Mouse (Mus musculus) embryo, embryonic 10 days (tissue): ENCODE measurements at regions not wholly inside any gene's neighbourhood (a gene's known extent, or its start where the extent isn't known, plus 50 kb on each side); places are given as distances from the start of the nearest gene placed in this dataset.

Experiments used
- DNase-seq: peaks from one replicate; pipeline ENCODE4 v3.0.0-alpha.2; 2015; ENCODE audit warnings: low spot score

GRCm38 (mm10) chr17:59429189-59429588 is 416.0 kb upstream of the Nudt12 start:
- no peak for DNase-seq

GRCm38 (mm10) chr17:59421489-59421888 is 408.3 kb upstream of the Nudt12 start:
- no peak for DNase-seq

GRCm38 (mm10) chr17:59409315-59409714 is 396.1 kb upstream of the Nudt12 start:
- no peak for DNase-seq

GRCm38 (mm10) chr17:59404525-59404924 is 391.4 kb upstream of the Nudt12 start:
- DNase-seq: no peak

GRCm38 (mm10) chr17:59397404-59397803 is 384.2 kb upstream of the Nudt12 start:
- no peak for DNase-seq

- DNase-seq: no peak
Measured at GRCm38 (mm10) chr17:59383107-59383438, 369.9 kb upstream of the Nudt12 start.

GRCm38 (mm10) chr17:59382225-59383106 is 369.3 kb upstream of the Nudt12 start:
- no peak for DNase-seq

- no peak for DNase-seq
Measured at GRCm38 (mm10) chr17:59373505-59374106, 360.4 kb upstream of the Nudt12 start.

- DNase-seq: no peak
Measured at GRCm38 (mm10) chr17:59369624-59370541, 356.7 kb upstream of the Nudt12 start.

GRCm38 (mm10) chr17:59365340-59365739 is 352.2 kb upstream of the Nudt12 start:
- DNase-seq: peak; percentile 12

- DNase-seq: no peak
Measured at GRCm38 (mm10) chr17:59362110-59362509, 348.9 kb upstream of the Nudt12 start.

GRCm38 (mm10) chr17:59361119-59361518 is 347.9 kb upstream of the Nudt12 start:
- DNase-seq: peak; percentile 56

- DNase-seq: no peak
Measured at GRCm38 (mm10) chr17:59359503-59359902, 346.3 kb upstream of the Nudt12 start.

GRCm38 (mm10) chr17:59345526-59345925 is 332.4 kb upstream of the Nudt12 start:
- no peak for DNase-seq

- no peak for DNase-seq
Measured at GRCm38 (mm10) chr17:59297939-59298338, 284.8 kb upstream of the Nudt12 start.

GRCm38 (mm10) chr17:59281364-59281763 is 268.2 kb upstream of the Nudt12 start:
- DNase-seq: peak; percentile 46

GRCm38 (mm10) chr17:59279811-59280210 is 266.6 kb upstream of the Nudt12 start:
- no peak for DNase-seq

GRCm38 (mm10) chr17:59269613-59270012 is 256.4 kb upstream of the Nudt12 start:
- no peak for DNase-seq

- DNase-seq: no peak
Measured at GRCm38 (mm10) chr17:59249000-59249399, 235.8 kb upstream of the Nudt12 start.

- no peak for DNase-seq
Measured at GRCm38 (mm10) chr17:59232251-59232650, 219.1 kb upstream of the Nudt12 start.
